Mouse (Mus musculus) midbrain, embryonic 16.5 days (tissue): ENCODE results near the gene Nyap1. TPM values are rescaled to one million over a fixed set of nuclear protein-coding genes. Genes with fewer than 3 reads are reported as not detected.

Experiments
- ATAC-seq: fragments of 200-750 bp; cut with Nextera tagmentation; 2 replicates; pipeline ENCODE4 v1.8.0; 2017; ENCODE audit warnings: moderate TSS enrichment
- H3K27ac ChIP-seq: fragments of 300-500 bp; sonication (generic); 2 replicates; pipeline ENCODE4 v1.5.1; 2014; ENCODE audit warnings: mild to moderate bottlenecking, low read length, mixed read lengths
- H3K27me3 ChIP-seq: fragments of 300-500 bp; sonication (generic); 2 replicates; pipeline ENCODE4 v1.6.1; 2014; ENCODE audit warnings: low read depth, low read length, mixed read lengths; ENCODE audit not compliant: control insufficient read depth, insufficient read depth
- H3K36me3 ChIP-seq: fragments of 300-500 bp; sonication (generic); 2 replicates; pipeline ENCODE4 v1.6.1; 2014; ENCODE audit warnings: mild to moderate bottlenecking, low read length, moderate library complexity, mixed read lengths; ENCODE audit not compliant: control insufficient read depth, insufficient read depth
- H3K4me1 ChIP-seq: fragments of 300-500 bp; sonication (generic); 2 replicates; pipeline ENCODE4 v1.6.1; 2014; ENCODE audit warnings: mild to moderate bottlenecking, low read length, mixed read lengths; ENCODE audit not compliant: control insufficient read depth, insufficient read depth
- H3K4me2 ChIP-seq: fragments of 300-500 bp; sonication (generic); 2 replicates; pipeline ENCODE4 v1.6.1; 2014; ENCODE audit warnings: mild to moderate bottlenecking, low read length, mixed read lengths
- H3K4me3 ChIP-seq: fragments of 300-500 bp; sonication (generic); 2 replicates; pipeline ENCODE4 v1.5.1; 2014; ENCODE audit warnings: low read depth, mild to moderate bottlenecking, low read length, moderate library complexity, mixed read lengths
- H3K9ac ChIP-seq: fragments of 300-500 bp; sonication (generic); 2 replicates; pipeline ENCODE4 v1.6.1; 2014; ENCODE audit warnings: low read depth, low read length, mixed read lengths
- H3K9me3 ChIP-seq: fragments of 300-500 bp; sonication (generic); replicated peaks from 2 replicates; pipeline ENCODE4 v1.6.1; 2014; ENCODE audit warnings: mild to moderate bottlenecking, low read length, mixed read lengths; ENCODE audit not compliant: control insufficient read depth, poor library complexity, severe bottlenecking
- WGBS: fragments of 180-500 bp; shearing (Covaris S2); extraction: QIAGEN DNeasy Blood & Tissue Kit; methylation state at CpG from one replicate; pipeline ENCODE4 v1.1.7; 2014; 5-methylcytosine and 5-hydroxymethylcytosine counted together
- polyA plus RNA-seq: library from polyadenylated mRNA; unstranded; fragments of >200 nt; fragmentation: Nextera tagmentation; extraction: Ambion mirVana; gene quantifications from 2 replicates; pipeline ENCODE4 v1.2.1, GENCODE M21; 2015

The Nyap1 gene
- polyA plus RNA-seq, 1 experiment from 2014 or later = 67.2 TPM

- WGBS = 86% methylated on average over 4 of the region's 4 CpGs
- Histone ChIP-seq H3K9me3 (no peaks in the 10 kb centered on the region), H3K27ac (no peak overlapping the region), H3K4me2 (no peak overlapping the region), H3K27me3 (no peaks in the 10 kb centered on the region), H3K4me1 (no peaks in the 10 kb centered on the region), H3K4me3 (no peak overlapping the region), H3K36me3 (no peaks in the 10 kb centered on the region), H3K9ac (no peak overlapping the region)
- no peak for ATAC-seq
Measured at GRCm38 (mm10) chr5:137695930-137696329, 45.5 kb downstream of the Nyap1 start.

GRCm38 (mm10) chr5:137694796-137695195 is 46.6 kb downstream of the Nyap1 start:
- no peak overlapping the region for H3K9ac ChIP-seq
- no peaks in the 10 kb centered on the region for H3K4me1 ChIP-seq
- no peak overlapping the region for H3K27ac ChIP-seq
- H3K4me2 ChIP-seq = no peak overlapping the region
- WGBS = 26% methylated on average over 3 of the region's 3 CpGs
- H3K27me3 ChIP-seq = no peaks in the 10 kb centered on the region
- ATAC-seq = no peak
- no peak overlapping the region for H3K4me3 ChIP-seq
- no peaks in the 10 kb centered on the region for H3K9me3 ChIP-seq
- no peaks in the 10 kb centered on the region for H3K36me3 ChIP-seq

DNA sequence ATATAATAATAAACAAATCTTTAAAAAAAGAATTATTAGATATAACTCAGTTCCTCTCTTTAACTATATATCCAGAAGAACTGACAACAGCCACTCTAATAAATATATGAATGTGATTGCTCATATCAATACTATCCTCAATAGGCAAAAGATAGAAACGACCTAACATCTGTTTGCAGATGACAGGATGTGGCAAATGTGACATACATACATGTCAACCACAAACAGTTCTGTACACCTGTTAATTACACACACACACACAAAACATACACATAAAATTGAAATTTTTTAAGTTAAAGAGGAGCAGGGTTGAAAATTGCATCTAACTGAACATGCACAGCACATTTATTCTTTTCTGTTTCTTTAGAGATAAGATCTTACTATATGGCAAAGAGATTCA is 49.5 kb downstream of the Nyap1 start:
- Histone ChIP-seq H3K9me3 (no peaks in the 10 kb centered on the region), H3K4me2 (no peak overlapping the region), H3K27me3 (no peaks in the 10 kb centered on the region), H3K36me3 (no peaks in the 10 kb centered on the region), H3K9ac (no peak overlapping the region), H3K4me3 (no peak overlapping the region), H3K4me1 (no peaks in the 10 kb centered on the region), H3K27ac (no peak overlapping the region)
- WGBS = 78% methylated on average over 1 of the region's 1 CpGs
- no peak for ATAC-seq

- Histone ChIP-seq H3K4me1 (no peaks in the 10 kb centered on the region), H3K9me3 (no peaks in the 10 kb centered on the region), H3K27ac (no peak overlapping the region), H3K4me3 (no peak overlapping the region), H3K4me2 (no peak overlapping the region), H3K27me3 (no peaks in the 10 kb centered on the region; the same call in 1 of the 2 replicates), H3K9ac (no peak overlapping the region), H3K36me3 (no peaks in the 10 kb centered on the region)
- ATAC-seq = no peak
- WGBS = 66% methylated on average over 9 of the region's 9 CpGs
Measured at GRCm38 (mm10) chr5:137690531-137690930, 50.9 kb downstream of the Nyap1 start.

- H3K4me2 ChIP-seq = no peak overlapping the region
- no peak overlapping the region for H3K4me3 ChIP-seq
- H3K4me1 ChIP-seq = peaks cover 2% of the 10 kb centered on the region; the same call in 1 of the 2 replicates
- ATAC-seq = no peak
- H3K9me3 ChIP-seq = no peaks in the 10 kb centered on the region
- no peaks in the 10 kb centered on the region for H3K36me3 ChIP-seq
- no peak overlapping the region for H3K9ac ChIP-seq
- no peaks in the 10 kb centered on the region; the same call in 1 of the 2 replicates for H3K27me3 ChIP-seq
- WGBS = 84% methylated on average over 3 of the region's 3 CpGs
- no peak overlapping the region for H3K27ac ChIP-seq
Measured at GRCm38 (mm10) chr5:137689974-137690373, 51.4 kb downstream of the Nyap1 start.

DNA sequence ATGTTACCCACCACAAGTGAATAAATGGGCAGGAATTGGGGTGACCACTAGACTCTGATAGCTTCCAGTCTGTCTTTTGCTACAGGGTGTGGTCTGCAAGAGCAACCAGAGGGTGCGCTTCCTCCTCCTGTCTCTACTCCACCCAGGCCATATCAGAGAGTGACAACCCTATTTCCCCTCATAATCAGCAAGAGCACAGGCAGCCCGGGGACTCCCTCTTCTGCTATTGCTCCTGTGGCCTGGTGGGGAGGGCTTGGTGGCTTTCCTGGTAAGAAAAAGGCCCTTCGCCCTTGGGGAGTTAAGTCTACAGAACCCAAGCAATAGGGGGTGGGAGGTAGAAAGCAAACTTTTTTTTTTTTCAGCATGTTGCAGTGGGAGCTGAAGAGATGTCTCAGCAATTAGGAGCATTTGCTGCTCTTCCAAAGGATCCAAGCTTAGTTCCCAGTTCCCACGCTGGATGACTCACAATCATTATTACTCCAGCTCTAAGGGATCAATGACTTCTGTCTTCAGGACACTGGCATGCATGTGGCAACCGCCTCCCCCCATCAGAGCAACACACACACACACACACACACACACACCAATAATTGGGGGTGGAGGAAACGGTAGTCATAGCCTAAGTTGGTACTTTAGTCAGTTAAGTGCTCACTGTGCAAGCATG is 55.1 kb downstream of the Nyap1 start:
- Histone ChIP-seq H3K4me1 (peaks cover 21% of the 10 kb centered on the region), H3K27ac (no peak overlapping the region), H3K36me3 (no peaks in the 10 kb centered on the region), H3K4me3 (no peak overlapping the region), H3K4me2 (no peak overlapping the region), H3K9ac (no peak overlapping the region), H3K27me3 (no peaks in the 10 kb centered on the region; the same call in 1 of the 2 replicates), H3K9me3 (no peaks in the 10 kb centered on the region)
- WGBS = 88% methylated on average over 6 of the region's 6 CpGs
- no peak for ATAC-seq

GRCm38 (mm10) chr5:137685653-137686052 is 55.8 kb downstream of the Nyap1 start:
- H3K4me2 ChIP-seq = no peak overlapping the region
- no peak for ATAC-seq
- H3K27ac ChIP-seq = no peak overlapping the region
- no peaks in the 10 kb centered on the region for H3K36me3 ChIP-seq
- H3K4me1 ChIP-seq = peaks cover 21% of the 10 kb centered on the region
- no peak overlapping the region for H3K4me3 ChIP-seq
- no peak overlapping the region for H3K9ac ChIP-seq
- no peaks in the 10 kb centered on the region; the same call in 1 of the 2 replicates for H3K27me3 ChIP-seq
- WGBS = 97% methylated on average over 3 of the region's 3 CpGs
- no peaks in the 10 kb centered on the region for H3K9me3 ChIP-seq

- Histone ChIP-seq H3K4me3 (peak within 1 kb of the TSS; percentile 79), H3K9ac (peak within 1 kb of the TSS; percentile 76), H3K4me2 (peak within 1 kb of the TSS; percentile 88), H3K36me3 (no peaks in the 10 kb centered on the region), H3K4me1 (peaks cover 21% of the 10 kb centered on the region), H3K9me3 (no peaks in the 10 kb centered on the region), H3K27ac (peak within 1 kb of the TSS; percentile 78), H3K27me3 (no peaks in the 10 kb centered on the region; the same call in 1 of the 2 replicates)
- ATAC-seq = peak; percentile 99
- under 1% methylated on average over 61 of the region's 62 CpGs for WGBS
Measured at GRCm38 (mm10) chr5:137684294-137685123, 56.9 kb downstream of the Nyap1 start, which contains the start of gene Agfg2. TSS of gene Agfg2 (minus strand) at chr5:137684726.
